Mouse (Mus musculus) c-Kit-positive CD71-positive TER-119-negative erythroid progenitor cells, embryonic 14.5 days (primary cell): ENCODE measurements around the gene Shroom4.

ENCODE experiments used
- DNase-seq: peaks from one replicate; pipeline ENCODE4 v3.0.0-alpha.2; 2013; ENCODE audit warnings: low read depth

Shroom4 gene

DNA sequence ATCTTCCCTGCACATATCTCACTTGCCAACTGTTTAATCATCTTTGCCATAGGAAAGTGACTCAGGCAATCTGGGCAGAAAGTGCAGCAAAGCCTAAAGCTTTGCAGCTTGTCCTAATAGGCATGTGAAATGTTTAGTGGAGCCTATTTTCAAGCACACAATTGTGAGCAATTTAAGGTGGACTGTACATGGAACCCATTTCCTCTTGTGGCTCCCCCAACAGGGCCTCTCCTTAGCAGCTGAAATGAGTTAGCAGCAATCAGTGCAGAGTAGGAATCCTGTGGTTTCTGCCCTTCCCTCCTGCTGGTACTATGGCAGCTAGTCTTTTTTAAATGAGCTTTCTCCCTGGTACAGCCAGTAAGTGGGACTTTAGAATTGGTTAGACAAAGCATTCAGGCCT is 95.8 kb downstream of the Shroom4 start:
- DNase-seq = no peak

DNA sequence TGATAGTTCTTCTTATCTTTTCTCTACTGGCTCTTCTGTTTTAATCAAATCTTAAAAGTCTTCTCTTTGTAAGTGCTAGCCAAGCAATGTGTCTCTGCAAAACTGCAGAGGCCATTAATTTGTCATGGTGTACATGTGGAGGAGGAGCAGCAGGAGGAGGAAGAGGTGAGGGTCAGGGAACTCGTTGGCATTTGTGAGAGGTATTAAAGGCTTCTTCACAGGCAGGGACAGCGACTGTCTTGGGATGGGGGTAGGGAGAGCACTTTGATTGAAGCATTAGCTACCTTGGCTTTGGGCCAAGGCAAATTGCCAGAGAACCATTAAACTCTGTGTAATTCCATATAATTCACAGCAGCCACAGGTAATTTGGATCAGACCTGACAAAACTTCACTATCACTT is 96.7 kb downstream of the Shroom4 start:
- no peak for DNase-seq

DNA sequence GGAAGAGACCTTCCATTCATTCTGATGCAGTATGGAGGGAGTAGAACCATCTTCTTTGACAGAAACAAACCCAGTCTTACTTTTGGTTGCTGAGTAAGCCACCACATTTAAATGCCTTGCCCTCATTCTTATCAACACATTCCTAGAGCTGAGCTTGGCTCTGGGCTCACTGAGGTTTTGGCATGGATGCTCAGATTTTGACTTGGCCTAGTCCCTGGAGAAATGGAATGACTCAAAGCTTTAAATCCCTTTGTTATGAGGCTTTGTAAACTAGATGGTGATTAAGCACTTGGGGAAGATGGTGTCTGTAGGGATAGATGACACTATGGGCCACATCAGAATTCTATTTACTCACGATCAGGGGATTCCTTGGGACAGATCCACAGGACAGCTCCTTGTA is 102.2 kb downstream of the Shroom4 start:
- DNase-seq = no peak

- no peak for DNase-seq
Measured at GRCm38 (mm10) chrX:6517217-6517616, 117.6 kb downstream of the Shroom4 start.

DNA sequence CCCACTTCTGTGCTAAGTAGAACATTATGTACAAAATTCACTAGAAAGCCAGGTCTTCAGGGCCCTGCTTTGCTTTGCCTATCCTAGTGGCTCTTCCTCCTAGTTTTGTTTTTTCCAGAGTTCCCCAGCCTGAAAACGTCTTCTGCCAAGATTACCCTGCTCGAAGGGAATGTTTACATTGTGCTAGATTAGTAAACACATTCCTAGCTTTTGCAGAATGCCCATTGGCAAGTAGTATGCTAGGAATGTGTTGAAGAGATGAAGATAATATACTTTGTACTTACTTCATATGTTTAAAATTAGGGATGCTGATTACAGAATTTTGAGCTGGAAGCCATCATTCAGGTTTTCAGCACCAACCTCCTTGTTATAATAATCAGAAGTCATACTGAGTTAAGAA is 118.8 kb downstream of the Shroom4 start:
- DNase-seq = no peak

DNA sequence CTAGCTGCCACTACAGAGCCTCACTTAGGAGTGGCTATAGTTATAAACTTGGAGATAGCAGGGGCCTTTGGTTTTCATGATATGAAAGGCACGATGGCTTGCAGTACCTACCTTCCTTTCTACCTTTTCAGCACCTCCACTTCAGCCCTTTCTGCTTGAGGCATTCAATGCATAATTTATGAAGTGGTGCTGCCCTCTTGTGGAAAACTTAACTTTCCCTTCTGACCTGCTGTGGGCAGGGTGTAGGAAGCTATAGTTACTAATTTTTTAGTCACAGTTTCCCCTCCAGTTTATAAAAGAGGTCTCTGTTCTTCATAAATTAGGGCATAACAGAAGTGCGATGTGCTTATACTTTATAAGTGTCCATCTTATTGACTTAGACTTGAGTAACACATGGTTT is 123.3 kb downstream of the Shroom4 start:
- no peak for DNase-seq

DNA sequence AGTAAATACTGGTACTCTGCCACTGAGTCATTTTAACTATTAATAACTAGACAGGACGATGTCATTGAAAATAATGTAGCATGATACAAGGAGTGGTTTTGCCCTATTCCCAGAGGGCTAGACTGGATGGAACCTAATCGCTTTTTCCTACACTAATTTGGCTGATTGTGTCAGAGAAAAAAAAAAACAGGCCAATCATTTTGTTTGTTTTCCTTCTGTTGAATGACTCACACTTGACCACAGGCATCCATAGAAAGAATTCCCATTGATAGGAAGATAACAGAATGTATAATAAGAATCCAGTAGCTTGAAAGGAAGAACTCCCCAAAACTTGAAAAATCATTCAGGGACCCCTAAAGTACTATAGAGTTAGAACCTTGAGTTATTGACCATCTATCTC is 137.0 kb downstream of the Shroom4 start:
- DNase-seq = no peak

DNA sequence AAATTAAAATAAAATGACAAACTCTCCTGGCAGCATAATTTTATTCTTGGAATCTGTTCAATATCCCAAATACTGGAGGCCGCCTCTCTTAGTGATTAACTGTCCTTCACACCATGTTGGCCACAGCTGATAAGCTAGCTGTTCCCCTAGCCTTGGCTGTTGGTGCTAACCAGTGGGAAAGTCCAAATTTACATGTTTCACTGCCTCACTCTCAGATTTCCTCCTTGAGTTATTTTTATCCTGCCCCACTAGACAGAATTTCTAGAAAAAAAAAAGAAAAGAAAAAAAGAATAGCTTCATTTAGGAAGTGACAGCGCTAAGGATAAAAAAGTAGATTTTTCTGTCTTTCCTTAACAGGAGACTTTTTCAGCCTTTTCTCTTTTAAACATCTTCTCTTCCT is 138.0 kb downstream of the Shroom4 start:
- no peak for DNase-seq

- no peak for DNase-seq
Measured at GRCm38 (mm10) chrX:6565066-6565465, 165.4 kb downstream of the Shroom4 start.

DNA sequence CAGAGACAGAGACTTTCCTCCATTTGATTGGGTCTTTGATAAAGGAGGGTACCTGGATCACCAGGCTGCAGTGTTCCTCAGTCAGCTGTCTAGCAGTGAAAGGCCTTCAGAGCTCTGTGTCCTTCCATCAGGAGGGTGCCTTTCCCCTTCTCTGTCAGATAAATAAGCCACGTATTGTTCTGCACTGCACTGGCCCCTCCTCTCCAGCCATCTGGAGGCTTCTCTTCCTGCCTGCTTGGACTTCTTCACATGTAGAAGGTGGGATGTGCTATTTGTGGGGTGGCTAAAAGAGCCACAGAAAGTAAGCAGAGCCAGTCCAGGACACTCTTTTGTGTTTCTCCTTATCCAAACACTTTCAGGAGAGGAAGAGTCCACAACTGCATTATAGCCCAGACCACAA is 174.9 kb downstream of the Shroom4 start:
- no peak for DNase-seq

- no peak for DNase-seq
Measured at GRCm38 (mm10) chrX:6577001-6577400, 177.3 kb downstream of the Shroom4 start.

- DNase-seq = no peak
Measured at GRCm38 (mm10) chrX:6580671-6581070, 181.0 kb downstream of the Shroom4 start.

DNA sequence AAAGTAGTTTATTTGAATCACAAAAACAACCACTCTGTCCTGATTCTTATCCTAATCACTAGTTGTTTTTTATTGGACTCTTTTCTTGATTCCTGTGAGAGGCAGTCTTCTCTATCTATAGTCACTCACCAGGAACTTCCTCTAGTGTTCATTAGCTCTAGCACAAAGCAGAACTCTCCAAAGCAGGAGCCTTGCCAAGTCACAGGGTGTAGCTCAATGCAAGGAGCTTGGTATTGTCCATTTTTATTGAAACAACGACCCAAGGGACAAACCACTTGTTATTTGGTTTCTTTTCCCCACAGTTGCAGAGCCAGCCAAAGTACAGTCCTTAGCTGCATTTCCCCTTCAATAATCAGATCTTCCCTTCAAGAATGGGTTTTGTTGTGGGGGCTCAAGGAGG is 181.5 kb downstream of the Shroom4 start:
- DNase-seq = no peak

DNA sequence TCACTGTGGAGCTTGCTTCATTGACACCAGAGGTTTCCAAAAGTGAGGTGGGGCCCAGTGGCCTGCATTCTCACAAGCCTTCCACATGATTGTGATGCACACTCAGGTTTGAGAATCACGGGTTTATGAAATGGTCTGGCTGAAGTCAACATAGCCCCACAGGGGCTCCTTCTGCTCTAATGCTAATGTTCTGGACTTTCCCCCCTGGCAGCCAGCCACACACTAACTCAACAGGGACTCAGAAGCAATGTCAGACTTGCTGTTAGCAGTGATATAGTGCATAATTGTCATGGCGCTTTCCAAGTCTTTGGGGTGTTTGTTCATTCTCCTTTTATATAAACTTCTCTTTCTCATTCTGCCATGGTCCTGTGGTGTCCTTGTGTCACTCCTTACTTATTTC is 183.0 kb downstream of the Shroom4 start:
- DNase-seq = no peak

DNA sequence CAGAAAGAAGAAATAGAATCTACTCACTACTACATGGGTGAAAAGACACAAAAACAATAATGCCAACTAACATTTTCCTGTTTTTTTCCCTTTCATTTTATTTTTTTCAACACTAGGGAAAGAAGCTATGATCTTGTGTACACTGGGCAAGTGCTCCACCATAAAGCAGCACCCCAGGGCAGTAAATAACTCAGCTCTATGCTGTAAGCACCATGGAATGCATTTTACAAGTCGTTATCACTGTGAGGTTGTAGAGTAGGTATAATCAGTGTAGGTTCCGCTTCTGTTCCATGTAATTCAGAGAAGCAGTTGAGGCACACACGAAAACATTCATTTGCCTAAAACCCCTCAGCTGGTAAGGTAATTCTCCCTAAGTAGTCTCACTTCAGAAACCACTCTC is 194.5 kb downstream of the Shroom4 start:
- no peak for DNase-seq

- DNase-seq = no peak
Measured at GRCm38 (mm10) chrX:6654024-6654423, 254.4 kb downstream of the Shroom4 start.

- DNase-seq = no peak
Measured at GRCm38 (mm10) chrX:6658820-6659324, 259.2 kb downstream of the Shroom4 start.
